Mouse (Mus musculus): ENCODE measurements around the gene Dglucy.

Dglucy gene

DNA sequence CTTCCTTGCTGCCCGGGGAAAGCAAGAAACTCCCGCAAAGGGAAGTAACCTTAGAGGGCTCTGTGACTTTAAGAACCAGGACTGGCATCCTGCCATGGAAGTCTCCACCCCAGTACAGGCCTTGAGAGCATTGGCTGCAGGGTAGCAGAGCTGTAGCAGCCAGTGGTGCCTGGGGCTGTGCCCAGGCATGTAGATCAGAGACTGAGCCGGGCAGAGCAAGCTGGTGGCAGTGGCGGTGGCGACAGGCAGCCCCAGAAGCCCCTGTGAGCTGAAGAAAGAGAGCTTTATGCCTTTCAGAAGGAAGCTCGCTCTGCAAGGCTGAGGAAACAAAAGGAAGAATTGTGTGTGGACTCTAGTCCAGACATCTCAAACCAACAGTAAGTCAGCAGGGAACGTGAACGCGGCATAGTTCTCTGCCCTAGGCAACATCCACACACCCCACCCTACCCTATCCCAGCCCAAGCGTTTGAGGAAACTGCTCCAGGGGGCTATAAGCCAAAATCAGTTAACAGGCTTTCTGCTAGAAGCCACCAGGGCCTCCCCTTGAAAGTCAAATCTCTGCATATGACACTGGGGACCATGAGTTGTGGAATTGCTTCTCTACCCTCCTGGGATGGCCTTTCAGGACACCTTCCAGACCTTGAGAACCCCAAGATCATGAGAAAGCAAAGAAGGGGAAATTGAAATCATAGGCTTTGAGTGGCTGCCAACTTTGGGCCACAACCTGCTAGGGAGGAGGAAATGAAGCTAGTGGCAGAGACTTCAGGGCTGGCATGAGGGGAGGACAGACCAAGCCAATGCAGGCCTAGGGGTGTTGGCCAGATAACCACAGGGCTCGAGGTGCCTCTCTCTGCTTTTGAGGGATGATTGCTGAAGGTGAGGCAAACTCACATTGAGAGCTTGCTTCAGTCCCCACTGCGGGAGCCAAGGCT is at the start of gene Dglucy:
Gene Dglucy (plus strand): TSS at position 124 of the 932 bp plus-strand sequence.
- DNase-seq (ENCODE audit: low spot score): peak; percentile 95

DNA sequence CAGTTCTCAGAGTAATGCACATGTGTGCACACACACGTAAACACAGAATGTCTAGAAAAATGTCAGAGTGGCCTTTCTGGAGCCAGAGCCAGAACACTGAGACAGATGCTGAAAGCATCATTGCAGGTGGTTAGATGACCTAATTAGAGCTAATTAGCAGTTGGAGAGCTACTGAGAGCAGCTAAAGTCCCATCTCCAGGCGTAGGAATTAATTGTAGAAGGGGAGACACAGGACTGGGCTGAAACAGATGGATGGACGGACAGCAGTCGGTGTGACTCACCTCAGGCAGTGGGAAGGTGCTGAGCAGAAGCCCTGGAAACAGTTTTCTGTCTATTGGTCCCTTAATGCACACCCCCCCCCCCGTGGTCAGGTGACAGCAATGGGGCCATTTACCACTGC is 43.7 kb upstream of the Dglucy start:
- no peak for DNase-seq (ENCODE audit: low spot score)

DNA sequence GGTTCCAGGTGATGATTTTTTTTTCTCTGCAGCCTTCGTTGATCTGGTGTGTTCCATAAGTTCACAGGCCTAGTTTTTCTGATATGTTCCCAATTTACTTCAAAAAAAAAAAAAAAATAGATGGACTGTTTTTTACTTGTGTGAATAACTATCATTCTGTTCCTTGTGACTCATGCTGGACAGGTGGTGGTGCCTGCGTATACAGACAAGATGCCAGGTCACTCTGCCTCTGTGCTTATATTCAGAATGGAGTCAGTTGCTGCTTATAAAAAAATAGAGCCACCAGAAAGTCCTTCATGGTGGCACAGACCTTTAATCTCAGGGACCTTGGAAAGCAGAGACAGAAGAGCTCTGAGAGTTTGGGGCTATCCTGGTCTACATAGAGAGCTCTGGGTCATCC is 43.3 kb upstream of the Dglucy start:
- DNase-seq (ENCODE audit: low spot score): no peak

DNA sequence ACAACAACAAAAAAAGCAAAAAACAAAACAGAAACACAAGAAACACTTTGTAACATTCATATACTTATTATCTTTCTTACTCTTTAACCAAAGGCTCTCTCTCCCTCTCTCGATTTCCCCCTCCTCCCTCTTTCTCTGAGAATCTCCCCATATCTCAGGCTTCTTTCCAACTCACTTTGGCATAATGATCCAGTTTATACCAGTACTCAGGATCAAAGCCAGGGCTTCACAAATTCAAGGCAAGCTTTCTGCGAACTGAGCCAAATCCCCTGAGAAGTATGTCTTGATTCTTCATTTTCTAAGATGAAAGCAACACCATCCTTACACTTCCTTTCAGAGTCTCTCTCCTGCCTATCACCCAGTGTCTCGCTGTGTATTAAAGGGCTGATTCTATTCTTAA is 40.4 kb upstream of the Dglucy start:
- no peak for DNase-seq (ENCODE audit: low spot score)

DNA sequence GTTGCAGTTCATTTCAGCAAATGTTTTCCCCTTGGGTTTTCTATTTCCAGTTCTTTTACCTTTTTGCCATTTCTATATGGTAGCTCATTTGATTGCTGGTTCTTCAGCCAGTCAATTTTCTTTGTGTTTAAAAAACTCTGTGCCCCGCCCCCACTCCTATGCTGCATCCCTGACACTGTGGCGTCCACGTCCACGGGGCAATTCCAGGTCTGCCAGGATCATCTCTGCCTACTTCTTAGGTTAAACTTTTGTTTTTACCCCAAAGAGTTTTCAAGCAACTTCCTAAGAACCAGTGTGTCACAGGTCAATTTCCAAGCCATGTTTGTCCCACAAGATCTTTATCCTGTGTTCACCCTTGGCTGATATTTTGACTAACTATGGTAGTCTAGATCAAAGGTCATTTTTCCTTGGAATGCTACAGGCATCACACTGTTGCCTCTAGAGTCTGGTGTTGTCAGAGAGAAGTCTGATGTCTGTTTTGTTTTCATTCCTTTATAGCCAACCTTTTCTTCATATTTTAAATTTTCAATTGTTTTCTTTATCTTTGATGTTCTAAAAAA is 39.8 kb upstream of the Dglucy start:
- no peak for DNase-seq (ENCODE audit: low spot score)

DNA sequence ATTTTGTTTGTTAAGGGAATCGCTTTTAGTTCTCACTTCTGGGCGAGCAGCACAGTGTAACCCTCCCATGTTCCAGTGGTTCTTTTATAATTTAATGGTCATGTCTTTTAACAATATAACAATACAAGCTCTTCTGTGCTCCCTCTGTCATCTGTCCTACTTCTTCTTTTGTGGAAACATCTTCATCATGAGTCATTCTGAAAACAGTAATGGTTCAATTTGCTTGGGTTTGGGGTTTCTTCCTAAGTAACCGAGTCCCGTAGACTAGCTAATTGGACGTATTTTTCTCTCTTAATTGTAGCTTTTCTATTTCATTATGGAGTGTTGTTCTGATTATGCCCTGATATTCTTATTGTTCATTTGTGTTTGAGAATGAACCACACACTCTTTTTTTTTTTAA is 38.5 kb upstream of the Dglucy start:
- DNase-seq (ENCODE audit: low spot score): no peak

DNA sequence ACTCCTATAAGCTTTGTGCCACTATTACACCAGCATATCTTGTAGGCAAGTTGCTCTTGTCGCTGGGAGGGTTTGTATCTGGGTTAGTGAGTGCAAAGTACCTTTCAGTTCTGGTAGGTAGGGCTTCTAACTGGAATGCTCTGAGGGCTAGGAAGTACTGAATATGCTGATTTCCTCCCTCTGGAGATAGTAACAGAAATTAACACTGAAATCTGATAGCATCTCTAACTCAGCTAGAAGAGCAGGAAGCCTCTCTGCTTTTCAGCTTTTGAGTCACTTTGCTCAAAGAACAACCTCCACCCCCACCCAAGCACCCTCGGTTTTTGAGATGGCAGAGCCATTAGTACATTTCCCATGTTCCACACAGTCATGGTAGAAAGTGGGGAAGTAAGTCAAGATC is 36.4 kb upstream of the Dglucy start:
- no peak for DNase-seq (ENCODE audit: low spot score)

DNA sequence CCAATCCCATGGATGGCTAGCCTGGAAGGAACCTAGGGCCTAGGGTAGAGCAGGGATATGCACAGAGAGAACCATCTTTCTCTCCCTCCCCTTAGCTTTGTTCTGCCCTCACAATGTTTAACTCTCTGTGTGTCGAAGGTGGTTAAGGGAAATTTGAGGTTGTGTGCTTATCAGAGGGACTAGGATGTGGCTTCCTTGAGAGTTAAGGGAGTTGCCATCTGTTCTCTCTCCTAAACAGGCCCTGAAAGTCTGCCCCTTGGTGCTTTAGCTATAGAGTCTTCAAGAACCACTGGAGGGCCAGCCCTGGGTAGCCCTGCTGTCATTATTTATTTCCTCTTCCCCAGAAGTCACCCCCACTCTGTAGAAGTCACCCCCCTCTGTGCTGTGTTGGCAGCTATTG is 25.9 kb upstream of the Dglucy start:
- no peak for DNase-seq (ENCODE audit: low spot score)

DNA sequence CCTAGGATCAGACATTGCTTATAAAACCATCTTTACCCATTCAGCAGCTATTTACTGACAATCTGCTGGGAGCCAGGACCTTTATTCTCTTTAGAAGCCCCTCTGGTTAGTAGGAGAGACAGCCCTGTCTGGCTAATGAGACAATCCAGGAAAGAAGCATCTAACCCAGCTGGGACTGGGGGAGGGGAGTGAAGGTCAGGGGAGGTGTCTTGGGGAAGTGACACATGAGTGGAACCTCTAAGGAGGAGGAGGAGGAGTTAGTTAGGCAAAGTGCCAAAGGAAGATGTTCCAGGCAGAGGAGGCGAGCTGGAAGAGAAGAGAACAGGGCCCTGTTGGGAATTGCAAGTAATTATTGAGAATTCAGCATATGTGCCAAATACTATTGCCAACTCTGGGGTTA is 25.1 kb upstream of the Dglucy start:
- DNase-seq (ENCODE audit: low spot score): no peak

DNA sequence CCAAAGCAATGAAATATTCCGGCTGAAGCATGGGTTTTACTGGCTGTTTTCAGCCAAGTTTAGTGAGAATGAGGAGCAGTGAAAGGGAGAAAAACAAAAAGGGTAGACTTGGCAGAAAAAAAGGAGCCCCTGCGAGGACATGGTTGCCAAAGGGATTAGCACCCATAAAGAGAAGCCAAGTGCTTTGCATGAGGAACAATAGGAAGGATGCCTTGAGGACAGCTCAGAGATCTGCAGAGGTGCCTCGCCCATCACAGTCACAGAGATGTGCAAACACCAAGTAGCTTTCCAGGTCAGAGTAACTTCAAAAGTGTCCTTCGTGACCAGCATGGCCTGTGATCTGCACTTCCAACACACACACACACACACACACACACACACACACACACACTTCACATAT is 21.4 kb upstream of the Dglucy start:
- no peak for DNase-seq (ENCODE audit: low spot score)

DNA sequence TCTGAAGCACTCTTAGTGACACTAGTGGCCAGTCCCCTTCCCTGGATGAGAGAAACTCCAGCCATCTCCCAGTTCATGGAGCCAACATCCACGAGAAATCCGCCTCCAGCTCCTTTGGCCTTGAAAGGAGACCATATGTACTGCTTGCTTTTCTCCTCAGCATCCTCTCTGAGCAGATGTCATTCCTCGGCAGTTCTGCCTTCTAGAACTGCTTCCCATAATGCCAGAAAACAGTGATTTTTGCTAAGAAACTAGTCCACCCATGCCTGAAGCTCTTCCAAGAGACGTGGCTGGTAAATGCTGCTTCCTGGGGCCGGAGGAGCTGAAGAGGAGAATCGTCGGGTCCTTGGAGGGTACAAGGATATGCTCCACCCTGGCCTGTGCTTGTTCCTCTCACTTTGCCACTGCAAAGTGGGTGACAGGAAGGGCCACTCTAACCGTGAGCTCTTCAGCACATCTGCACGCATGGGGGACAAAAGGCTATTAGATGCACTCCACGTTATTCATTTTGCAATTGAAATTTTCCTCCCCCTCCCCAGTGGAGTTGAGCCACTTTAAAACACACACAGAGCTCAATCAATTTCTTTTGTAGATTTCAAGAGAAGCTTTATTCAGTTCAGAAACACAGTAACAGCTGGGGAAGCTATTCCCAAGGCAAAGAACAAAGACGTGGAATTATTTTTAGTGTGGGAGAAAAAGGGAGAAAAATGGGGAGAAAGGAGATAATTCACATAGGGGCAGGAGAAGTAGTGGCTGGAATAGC is 16.0 kb upstream of the Dglucy start:
- no peak for DNase-seq (ENCODE audit: low spot score)

DNA sequence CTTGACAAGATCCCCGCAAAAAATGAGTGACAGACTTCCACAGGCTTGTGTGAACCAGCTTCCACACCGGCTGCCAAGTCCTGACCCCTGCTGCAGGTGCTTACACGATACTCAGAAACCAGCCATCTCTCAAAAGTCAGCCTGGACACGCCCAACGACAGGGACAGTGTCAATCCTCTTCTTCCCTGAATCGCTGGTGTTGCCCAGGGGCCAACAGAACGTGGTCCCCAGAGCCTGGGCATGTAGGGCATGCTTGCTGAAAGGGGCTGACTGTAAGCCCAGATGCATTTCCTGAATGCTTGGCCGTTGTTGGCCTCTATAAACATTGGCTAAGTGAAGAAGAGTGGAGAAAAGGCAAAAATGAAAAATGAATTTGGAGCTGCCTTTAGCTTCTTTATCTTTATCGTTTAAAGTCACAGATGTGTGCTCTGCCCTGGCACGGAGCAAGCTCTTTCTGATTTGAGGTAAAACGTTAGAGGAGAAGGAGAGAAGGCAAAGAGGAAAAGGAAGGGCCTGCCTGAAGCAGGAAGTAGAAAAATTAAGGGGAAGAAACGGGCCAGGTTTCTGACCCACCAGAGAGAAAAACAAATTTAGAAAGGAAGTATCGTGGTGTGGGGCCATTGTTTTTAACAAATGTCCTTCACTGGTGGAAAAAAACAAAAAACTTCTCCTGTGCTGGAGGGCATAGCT is 14.4 kb upstream of the Dglucy start:
- no peak for DNase-seq (ENCODE audit: low spot score)

DNA sequence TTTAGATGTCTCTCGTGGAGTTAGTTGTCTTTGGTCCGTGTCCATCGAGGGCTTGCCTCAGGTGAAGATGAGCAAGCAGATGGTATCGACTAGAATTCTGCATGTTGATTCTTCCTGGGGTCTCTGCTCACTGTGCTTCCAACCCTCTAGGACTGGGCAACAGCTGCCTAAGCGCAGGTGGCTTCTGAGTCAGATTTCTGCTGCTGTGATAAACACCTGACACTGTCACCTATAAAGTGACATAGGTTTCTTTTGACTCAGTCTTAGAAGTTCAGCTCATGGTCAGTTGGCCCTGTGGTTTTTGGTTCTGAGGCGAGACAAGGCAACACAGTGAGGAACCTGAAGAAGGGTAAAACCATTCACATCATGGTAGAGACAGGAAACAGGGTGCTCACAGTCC is 9.0 kb upstream of the Dglucy start:
- no peak for DNase-seq (ENCODE audit: low spot score)

DNA sequence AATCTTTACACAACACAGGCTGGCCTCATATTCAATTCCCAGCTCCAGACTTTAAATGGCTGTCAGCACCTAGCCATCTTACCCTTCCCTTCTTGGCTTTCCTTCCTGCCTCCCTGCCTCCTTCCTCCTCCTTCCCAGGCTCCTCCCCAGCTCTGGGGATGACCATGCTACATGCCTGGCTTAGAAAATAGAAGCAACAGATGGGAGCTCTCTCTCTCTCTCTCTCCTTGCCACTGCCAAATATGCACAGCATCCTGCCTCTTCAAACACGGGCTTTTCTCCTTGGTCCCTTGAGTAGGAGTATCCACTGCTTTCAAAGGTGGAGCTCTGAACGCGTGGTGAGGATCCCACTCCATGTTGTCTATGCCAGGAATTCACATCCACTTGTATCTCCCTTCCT is 8.1 kb upstream of the Dglucy start:
- no peak for DNase-seq (ENCODE audit: low spot score)

DNA sequence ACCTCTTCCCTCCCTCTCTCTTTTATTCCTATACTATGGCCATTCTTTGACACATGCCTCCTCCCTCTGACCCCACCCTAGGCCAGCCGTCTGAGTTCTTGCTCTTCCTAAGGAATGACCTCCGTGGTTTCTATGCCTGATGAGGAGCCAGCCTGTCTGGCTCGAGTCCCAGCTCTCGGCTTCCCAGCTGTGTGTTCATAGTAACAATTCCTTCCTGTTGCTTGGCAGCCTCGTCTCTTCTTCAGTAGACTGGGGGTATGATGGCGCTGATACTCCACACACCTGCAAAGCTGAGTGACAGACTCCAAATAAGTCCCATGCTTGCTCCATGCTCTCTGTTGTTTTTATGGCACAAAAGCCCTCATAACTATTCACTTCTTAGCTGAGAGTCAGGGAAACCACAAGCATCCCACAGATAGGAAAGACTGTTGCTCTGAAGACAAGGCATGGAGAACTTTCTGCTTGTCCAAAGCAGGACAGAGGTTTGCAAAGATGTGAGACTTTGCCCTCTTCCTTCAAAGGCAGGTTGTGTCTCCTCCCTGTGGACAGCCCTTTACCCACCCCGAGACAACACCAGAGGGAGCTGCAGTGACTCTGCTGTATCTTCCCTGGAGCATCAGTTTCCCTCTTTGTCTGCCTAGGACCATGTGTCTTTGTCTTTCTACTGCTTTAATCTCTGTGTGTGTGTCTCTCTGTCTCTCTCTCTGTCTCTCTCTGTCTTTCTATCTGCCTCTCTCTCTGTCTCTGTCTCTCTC is 6.5 kb upstream of the Dglucy start:
- DNase-seq (ENCODE audit: low spot score): peak; percentile 34

DNA sequence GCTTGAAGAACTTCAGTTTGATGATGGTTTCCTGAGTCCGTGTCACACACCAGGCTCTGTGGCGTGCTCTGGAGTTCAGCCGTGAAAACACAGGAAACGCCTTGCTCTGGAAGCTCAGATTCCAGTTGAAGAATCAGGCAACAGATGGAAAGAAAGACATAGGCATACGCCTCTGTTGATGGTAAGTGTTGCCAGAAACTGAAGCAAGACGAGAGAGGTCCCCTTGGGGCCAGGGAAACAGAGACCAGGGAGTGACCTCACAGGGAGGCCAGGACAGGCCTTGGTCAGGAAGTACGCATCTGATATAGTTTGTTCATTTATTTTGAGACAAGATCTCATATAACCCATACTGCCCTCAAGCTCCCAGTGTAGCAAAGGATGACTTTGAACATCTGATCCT is 4.1 kb upstream of the Dglucy start:
- no peak for DNase-seq (ENCODE audit: low spot score)

DNA sequence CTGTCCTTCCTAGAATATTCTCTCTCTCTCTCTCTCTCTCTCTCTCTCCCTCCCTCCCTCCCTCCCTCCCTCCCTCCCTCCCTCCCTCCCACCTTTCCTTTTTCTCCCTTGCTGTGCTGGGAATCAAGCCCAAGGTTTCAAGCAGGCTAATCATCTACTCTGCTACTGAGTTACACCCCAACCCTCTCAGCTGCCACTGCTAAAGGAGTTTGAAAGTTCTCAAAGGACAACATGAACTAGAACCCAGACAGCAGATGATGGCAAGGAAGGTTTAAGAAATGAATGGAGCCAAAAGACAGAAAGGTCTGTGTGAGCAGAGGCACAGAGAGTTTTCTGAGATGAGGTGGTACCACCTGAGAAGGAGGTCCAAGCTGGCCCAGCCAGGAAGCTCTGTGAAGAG is 3.6 kb upstream of the Dglucy start:
- no peak for DNase-seq (ENCODE audit: low spot score)

DNA sequence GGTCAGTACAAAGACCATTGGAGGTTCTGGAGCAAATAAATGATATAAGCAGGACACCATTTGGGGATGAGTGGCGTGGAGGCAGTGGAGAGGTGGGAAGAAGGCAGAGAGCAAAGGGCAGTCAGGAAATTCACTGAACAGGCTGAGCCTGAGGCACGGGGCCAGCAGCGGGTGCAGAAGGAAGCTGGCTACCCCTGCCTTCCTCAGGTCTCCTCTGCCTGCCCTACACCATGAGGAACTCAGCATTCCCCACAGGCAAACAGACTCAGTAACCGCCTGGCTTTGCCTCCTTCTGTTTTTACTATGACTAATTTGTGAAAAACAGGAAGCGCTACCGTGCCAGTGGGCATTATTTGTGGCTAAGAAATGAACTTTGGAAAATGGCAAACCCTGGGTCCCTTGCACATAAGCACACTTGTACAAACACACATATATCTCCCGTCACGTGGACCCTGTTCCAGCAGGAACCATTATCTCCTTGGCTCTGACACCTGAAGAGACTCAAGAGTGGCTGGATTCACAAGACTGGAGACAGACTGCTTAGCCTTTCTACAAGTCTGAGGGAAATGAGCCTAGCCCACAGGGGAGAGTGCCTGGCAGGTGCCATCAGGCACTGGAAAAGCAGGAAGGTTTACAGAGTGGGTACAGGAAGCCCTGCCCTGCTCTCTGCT is 2.8 kb upstream of the Dglucy start:
- peak; percentile 24 for DNase-seq (ENCODE audit: low spot score)

DNA sequence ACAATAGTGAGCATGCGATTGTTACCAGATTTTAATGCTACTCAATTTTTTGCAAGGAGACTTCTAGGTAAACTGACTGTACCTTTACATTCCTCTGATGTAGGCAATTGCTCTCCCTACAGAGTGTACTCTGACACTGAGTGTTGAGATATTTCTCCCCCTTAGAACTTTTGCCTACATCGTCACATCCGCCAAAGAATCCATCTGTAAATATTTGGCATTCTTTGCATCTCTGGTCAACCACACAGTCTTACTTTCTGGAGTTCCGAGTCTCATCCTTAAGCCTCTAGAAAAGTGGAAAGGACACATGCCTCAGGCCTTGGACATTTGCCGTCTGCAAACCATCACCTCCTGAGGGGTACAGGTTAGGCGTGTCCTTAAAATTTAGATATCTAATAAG is 1.9 kb upstream of the Dglucy start:
- DNase-seq (ENCODE audit: low spot score): no peak

DNA sequence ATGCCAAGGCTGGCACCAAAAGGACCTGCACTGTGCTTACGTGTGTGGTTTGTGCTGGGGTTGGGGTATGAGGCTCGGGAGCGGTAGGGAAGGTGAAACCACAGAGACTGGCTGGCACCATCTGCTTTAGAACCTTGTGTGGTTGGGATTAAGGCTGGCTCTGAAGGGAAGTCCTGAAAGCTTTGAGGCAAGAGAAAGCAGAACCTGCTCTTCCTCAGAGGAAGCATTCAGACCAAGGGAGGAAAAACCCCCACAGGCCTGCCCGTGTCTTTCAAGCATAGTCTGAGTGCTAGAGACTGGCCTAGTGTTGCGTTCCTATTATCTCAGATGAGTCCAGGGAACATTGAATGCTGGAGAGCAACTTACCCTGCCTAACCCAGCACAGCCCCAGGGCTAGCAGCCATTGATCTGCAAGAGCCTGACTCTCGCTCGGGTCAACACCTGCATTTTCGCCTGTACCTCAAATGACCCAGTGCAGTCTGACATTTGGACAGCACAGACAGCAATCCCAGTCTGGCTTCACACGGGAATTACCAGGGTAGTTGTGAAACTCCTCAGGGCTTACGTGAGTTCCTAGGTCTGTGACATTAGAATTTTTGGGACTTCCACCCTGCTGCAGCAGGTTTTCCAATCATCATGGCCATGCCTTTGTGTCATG is 452 bp upstream of the Dglucy start:
- no peak for DNase-seq (ENCODE audit: low spot score)

DNA sequence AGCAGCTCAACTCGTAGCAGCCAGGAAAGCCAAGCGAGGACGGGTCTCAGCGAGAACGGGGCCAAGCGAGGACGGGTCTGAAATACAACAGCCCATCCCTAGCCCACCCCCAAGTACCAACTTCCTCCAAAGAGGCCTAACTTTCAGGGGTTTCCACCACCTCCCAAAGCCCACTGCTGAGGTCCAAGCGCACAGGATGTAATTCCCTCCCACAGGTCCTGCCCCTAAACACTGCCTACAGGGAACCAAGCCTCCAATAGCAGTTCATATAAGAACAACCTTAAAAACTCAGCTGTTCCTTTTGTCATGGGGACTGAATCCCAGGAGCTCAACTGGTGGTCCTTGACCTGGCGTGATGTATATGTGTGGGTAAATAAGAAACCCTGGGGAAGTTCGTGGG is 1.6 kb downstream of the Dglucy start:
- no peak for DNase-seq (ENCODE audit: low spot score)

Data from urinary bladder, postnatal 14 days (tissue).